Mouse (Mus musculus) C2C12 (cell line): ENCODE data around the gene Nfix.

Experiments used
- CTCF ChIP-seq: IDR thresholded peaks from one replicate; pipeline ENCODE4 v1.5.1; 2011; ENCODE audit not compliant: control insufficient read depth, insufficient read depth, insufficient read length
- FOSL1 ChIP-seq: IDR thresholded peaks from one replicate; pipeline ENCODE4 v1.8.0; 2011; ENCODE audit warnings: mild to moderate bottlenecking, low read length; ENCODE audit not compliant: poor library complexity, insufficient read depth, severe bottlenecking
- MYOD1 ChIP-seq: IDR thresholded peaks from one replicate; pipeline ENCODE4 v1.6.1; 2011; ENCODE audit warnings: low read depth; ENCODE audit not compliant: control insufficient read depth, insufficient read length
- MYOG ChIP-seq: IDR thresholded peaks from one replicate; pipeline ENCODE4 v1.6.1; 2011; ENCODE audit not compliant: control insufficient read depth, insufficient read length; ENCODE audit errors: extremely low read depth
- USF1 ChIP-seq: IDR thresholded peaks from one replicate; pipeline ENCODE4 v1.6.1; 2011; ENCODE audit warnings: low read depth, mild to moderate bottlenecking, control low read depth, moderate library complexity

DNA sequence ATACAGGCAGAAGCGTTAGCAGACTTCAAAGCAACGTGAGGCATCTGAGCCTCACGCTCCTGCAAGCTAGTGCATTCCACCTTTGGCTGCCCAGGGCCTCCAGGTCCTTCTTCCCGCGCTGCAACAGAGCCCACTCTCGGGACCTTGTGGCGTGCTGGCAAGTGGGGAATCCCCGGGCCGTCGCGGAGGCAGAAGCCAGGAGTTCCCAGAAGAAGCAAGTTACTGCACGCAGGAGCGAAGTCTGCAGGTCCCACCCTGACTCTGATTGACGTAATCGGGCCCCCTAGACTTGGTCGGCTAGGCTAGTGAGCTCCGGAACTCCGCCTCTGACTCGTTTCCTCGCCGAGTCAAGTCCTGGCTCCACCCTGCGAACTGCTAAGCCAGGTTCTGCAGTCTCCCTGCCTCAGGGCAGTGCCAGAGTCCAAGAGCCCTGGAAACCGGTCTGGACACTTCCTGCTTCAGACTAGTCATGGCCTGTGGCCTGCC lies 143.5 kb downstream of the Nfix start:
- TF ChIP-seq CTCF, result no peak
- TF ChIP-seq MYOG, result no peak
- no peak for TF ChIP-seq USF1
- TF ChIP-seq MYOD1, result no peak
- no peak for TF ChIP-seq FOSL1
